Mouse (Mus musculus) intestine, embryonic 15.5 days (tissue): ENCODE measurements around the gene Rfx6. TPM values are rescaled to one million over a fixed set of nuclear protein-coding genes. Genes with fewer than 3 reads are reported as not detected.

Source experiments
- ATAC-seq: fragments of 200-750 bp; cut with Nextera tagmentation; 2 replicates; pipeline ENCODE4 v1.8.0; 2017; ENCODE audit warnings: moderate TSS enrichment, moderate library complexity
- H3K27ac ChIP-seq: fragments of 300-500 bp; sonication (generic); 2 replicates; pipeline ENCODE4 v1.5.1; 2015; ENCODE audit warnings: mild to moderate bottlenecking, inconsistent platforms
- H3K27me3 ChIP-seq: fragments of 300-500 bp; sonication (generic); replicated peaks from 2 replicates; pipeline ENCODE4 v1.6.1; 2015; ENCODE audit warnings: inconsistent platforms
- H3K36me3 ChIP-seq: fragments of 300-500 bp; sonication (generic); 2 replicates; pipeline ENCODE4 v1.6.1; 2015; ENCODE audit warnings: inconsistent platforms
- H3K4me1 ChIP-seq: fragments of 300-500 bp; sonication (generic); replicated peaks from 2 replicates; pipeline ENCODE4 v1.6.1; 2015; ENCODE audit warnings: inconsistent platforms
- H3K4me2 ChIP-seq: fragments of 300-500 bp; sonication (generic); replicated peaks from 2 replicates; pipeline ENCODE4 v1.6.1; 2015; ENCODE audit warnings: mild to moderate bottlenecking, inconsistent platforms
- H3K4me3 ChIP-seq: fragments of 300-500 bp; sonication (generic); replicated peaks from 2 replicates; pipeline ENCODE4 v1.5.1; 2015; ENCODE audit warnings: inconsistent platforms
- H3K9ac ChIP-seq: fragments of 300-500 bp; sonication (generic); 2 replicates; pipeline ENCODE4 v1.6.1; 2015; ENCODE audit warnings: inconsistent platforms
- H3K9me3 ChIP-seq: fragments of 300-500 bp; sonication (generic); 2 replicates; pipeline ENCODE4 v1.6.1; 2016; ENCODE audit warnings: inconsistent platforms
- WGBS: fragments of 180-500 bp; shearing (Covaris S2); methylation state at CpG from one replicate; pipeline ENCODE4 v1.1.7; 2015; 5-methylcytosine and 5-hydroxymethylcytosine counted together
- polyA plus RNA-seq: library from polyadenylated mRNA; unstranded; fragments of >200 nt; fragmentation: Nextera tagmentation; extraction: Ambion mirVana; gene quantifications from 2 replicates; pipeline ENCODE4 v1.2.1, GENCODE M21; 2015

Gene Rfx6
- 2.0 and 2.2 TPM in 2 replicates for polyA plus RNA-seq

- ATAC-seq, result peak; percentile 91
- H3K9ac ChIP-seq, result peak within 1 kb of the TSS; percentile 34
Measured at GRCm38 (mm10) chr10:51677548-51678250, at the start of gene Rfx6. TSS of gene Rfx6 (plus strand) at chr10:51677756.

GRCm38 (mm10) chr10:51631411-51632136, 46.0 kb upstream of the Rfx6 start, which contains the start of gene Gprc6a:
TSS of gene Gprc6a (minus strand) at chr10:51631461.
- H3K27me3 ChIP-seq, result no peaks in the 10 kb centered on the region
- no peak within 1 kb of the TSS for H3K4me2 ChIP-seq
- no peak within 1 kb of the TSS for H3K9ac ChIP-seq
- H3K9me3 ChIP-seq, result no peaks in the 10 kb centered on the region
- H3K4me3 ChIP-seq, result no peak within 1 kb of the TSS
- 33% methylated on average over 8 of the region's 8 CpGs for WGBS
- no peaks in the 10 kb centered on the region for H3K36me3 ChIP-seq
- no peak within 1 kb of the TSS for H3K27ac ChIP-seq
- no peak for ATAC-seq
- no peaks in the 10 kb centered on the region for H3K4me1 ChIP-seq

More at GRCm38 (mm10) chr10:51677548-51678250, at the start of gene Rfx6:
- no peak within 1 kb of the TSS for H3K27ac ChIP-seq
- H3K4me2 ChIP-seq, result peak within 1 kb of the TSS; percentile 89
- H3K36me3 ChIP-seq, result no peaks in the 10 kb centered on the region
- no peaks in the 10 kb centered on the region for H3K4me1 ChIP-seq
- H3K4me3 ChIP-seq, result peak within 1 kb of the TSS; percentile 42
- H3K9me3 ChIP-seq, result no peaks in the 10 kb centered on the region
- H3K27me3 ChIP-seq, result peaks cover 14% of the 10 kb centered on the region
- WGBS, result under 1% methylated on average over 38 of the region's 38 CpGs

DNA sequence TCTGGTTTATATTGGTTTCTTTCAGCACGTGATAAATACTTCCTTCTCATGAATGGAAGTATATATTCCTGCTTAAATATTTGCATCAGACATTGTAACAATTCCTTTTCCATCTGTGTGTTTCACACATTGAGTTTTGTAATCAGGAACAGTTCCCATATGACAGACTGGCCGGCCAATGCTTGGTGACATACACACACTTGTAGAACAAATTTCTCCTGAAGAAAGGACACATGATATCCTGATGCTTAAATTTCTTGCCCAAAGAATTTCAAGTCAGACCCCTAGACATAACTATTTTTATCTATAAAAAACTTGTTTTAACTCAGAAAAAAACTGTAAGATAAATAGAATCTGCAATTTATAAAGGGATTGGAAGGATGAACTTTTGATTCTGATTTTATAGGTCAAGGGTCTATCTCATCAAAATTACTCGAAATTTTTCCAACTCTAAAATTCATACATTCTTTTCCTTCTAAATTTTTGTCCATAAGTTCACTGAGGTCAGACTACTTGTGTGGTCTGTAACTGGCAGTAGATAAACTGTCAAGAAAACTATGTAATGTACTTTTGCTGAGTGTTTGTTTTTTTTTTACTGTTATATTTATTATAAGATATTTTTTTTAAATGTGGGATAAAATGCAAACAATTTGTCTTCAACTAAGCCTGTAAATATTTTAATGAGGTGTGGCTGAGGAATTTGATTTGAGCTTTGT, 27.9 kb upstream of the Rfx6 start:
- no peak for ATAC-seq
- H3K27me3 ChIP-seq, result no peaks in the 10 kb centered on the region
- no peaks in the 10 kb centered on the region for H3K4me1 ChIP-seq
- no peak overlapping the region for H3K4me3 ChIP-seq
- H3K36me3 ChIP-seq, result no peaks in the 10 kb centered on the region
- no peak overlapping the region for H3K4me2 ChIP-seq
- no peak overlapping the region for H3K27ac ChIP-seq
- WGBS, result 65% methylated on average over 3 of the region's 3 CpGs
- no peak overlapping the region for H3K9ac ChIP-seq
- no peaks in the 10 kb centered on the region for H3K9me3 ChIP-seq

GRCm38 (mm10) chr10:51657324-51657723, 20.2 kb upstream of the Rfx6 start:
- no peak for ATAC-seq
- H3K9me3 ChIP-seq, result no peaks in the 10 kb centered on the region
- no peak overlapping the region for H3K4me2 ChIP-seq
- no peak overlapping the region for H3K9ac ChIP-seq
- no peak overlapping the region for H3K4me3 ChIP-seq
- no peaks in the 10 kb centered on the region for H3K27me3 ChIP-seq
- H3K36me3 ChIP-seq, result no peaks in the 10 kb centered on the region
- H3K27ac ChIP-seq, result no peak overlapping the region
- H3K4me1 ChIP-seq, result no peaks in the 10 kb centered on the region
- WGBS, result 79% methylated on average over 1 of the region's 1 CpGs

- Histone ChIP-seq H3K9ac (no peak overlapping the region), H3K36me3 (no peaks in the 10 kb centered on the region)
- ATAC-seq, result no peak
Measured at GRCm38 (mm10) chr10:51669334-51669733, 8.2 kb upstream of the Rfx6 start.

GRCm38 (mm10) chr10:51671583-51671982, 6.0 kb upstream of the Rfx6 start:
- ATAC-seq, result 0 out of 2 replicates have a peak, but pooled peaks have one; percentile 6
- Histone ChIP-seq H3K27ac (no peak overlapping the region), H3K36me3 (no peaks in the 10 kb centered on the region), H3K9me3 (no peaks in the 10 kb centered on the region), H3K4me3 (no peak overlapping the region), H3K4me2 (no peak overlapping the region), H3K9ac (no peak overlapping the region), H3K4me1 (no peaks in the 10 kb centered on the region), H3K27me3 (0 out of 2 replicates have a peak, but pooled peaks cover 4% of the 10 kb centered on the region)
- WGBS, result 83% methylated on average over 4 of the region's 4 CpGs

More at GRCm38 (mm10) chr10:51669334-51669733, 8.2 kb upstream of the Rfx6 start:
- H3K4me3 ChIP-seq, result no peak overlapping the region
- no peaks in the 10 kb centered on the region for H3K4me1 ChIP-seq
- H3K27ac ChIP-seq, result no peak overlapping the region
- H3K27me3 ChIP-seq, result no peaks in the 10 kb centered on the region
- H3K9me3 ChIP-seq, result no peaks in the 10 kb centered on the region
- no peak overlapping the region for H3K4me2 ChIP-seq

- no peak for ATAC-seq
- WGBS, result 59% methylated on average over 1 of the region's 1 CpGs
- Histone ChIP-seq H3K4me1 (no peaks in the 10 kb centered on the region), H3K36me3 (no peaks in the 10 kb centered on the region), H3K4me2 (no peak overlapping the region), H3K9ac (no peak overlapping the region), H3K27ac (no peak overlapping the region), H3K4me3 (no peak overlapping the region), H3K9me3 (no peaks in the 10 kb centered on the region), H3K27me3 (0 out of 2 replicates have a peak, but pooled peaks cover 4% of the 10 kb centered on the region)
Measured at GRCm38 (mm10) chr10:51672082-51672779, 5.3 kb upstream of the Rfx6 start.

GRCm38 (mm10) chr10:51678251-51678639, 689 bp downstream of the Rfx6 start:
- Histone ChIP-seq H3K9me3 (no peaks in the 10 kb centered on the region), H3K27me3 (peaks cover 14% of the 10 kb centered on the region), H3K36me3 (no peaks in the 10 kb centered on the region), H3K4me3 (peak overlapping the region; percentile 42), H3K27ac (no peak overlapping the region), H3K9ac (no peak overlapping the region), H3K4me1 (no peaks in the 10 kb centered on the region), H3K4me2 (peak overlapping the region; percentile 89)
- peak; percentile 42; the same call in 1 of the 2 replicates for ATAC-seq
- 5% methylated on average over 10 of the region's 10 CpGs for WGBS

DNA sequence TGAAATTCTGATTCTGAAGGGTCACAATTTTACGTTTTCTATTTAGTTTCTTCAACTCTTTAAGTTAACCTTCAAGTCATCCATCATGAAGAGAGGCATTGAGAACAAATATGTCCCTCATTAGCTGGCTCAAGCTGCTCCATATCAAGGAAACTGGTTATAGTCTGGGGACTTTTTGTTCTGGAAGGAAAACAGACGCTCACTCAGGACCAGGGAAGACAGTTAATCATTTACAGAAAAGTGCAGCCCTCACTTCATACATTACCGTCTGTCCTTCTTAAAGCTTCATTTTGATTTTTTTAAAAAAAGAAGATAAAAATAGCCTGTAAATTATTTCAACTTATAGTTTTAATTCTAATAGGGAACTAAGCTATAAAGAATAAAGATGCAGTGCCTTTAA, 43.3 kb downstream of the Rfx6 start:
- Histone ChIP-seq H3K9me3 (no peaks in the 10 kb centered on the region), H3K27ac (no peak overlapping the region), H3K27me3 (no peaks in the 10 kb centered on the region), H3K4me1 (no peaks in the 10 kb centered on the region), H3K36me3 (no peaks in the 10 kb centered on the region), H3K9ac (no peak overlapping the region), H3K4me3 (no peak overlapping the region), H3K4me2 (no peak overlapping the region)
- ATAC-seq, result peak; percentile 89
- 9% methylated on average over 3 of the region's 3 CpGs for WGBS

- Histone ChIP-seq H3K27ac (no peak overlapping the region), H3K9me3 (no peaks in the 10 kb centered on the region), H3K9ac (no peak overlapping the region), H3K36me3 (no peaks in the 10 kb centered on the region), H3K4me1 (no peaks in the 10 kb centered on the region), H3K27me3 (no peaks in the 10 kb centered on the region), H3K4me3 (no peak overlapping the region), H3K4me2 (no peak overlapping the region)
- 78% methylated on average over 5 of the region's 5 CpGs for WGBS
- no peak for ATAC-seq
Measured at GRCm38 (mm10) chr10:51761436-51761835, 83.9 kb downstream of the Rfx6 start.

GRCm38 (mm10) chr10:51763241-51763640, 85.7 kb downstream of the Rfx6 start:
- 56% methylated on average over 2 of the region's 2 CpGs for WGBS
- H3K36me3 ChIP-seq, result no peaks in the 10 kb centered on the region
- no peak overlapping the region for H3K4me3 ChIP-seq
- H3K9ac ChIP-seq, result no peak overlapping the region
- H3K4me1 ChIP-seq, result no peaks in the 10 kb centered on the region
- no peaks in the 10 kb centered on the region for H3K27me3 ChIP-seq
- no peaks in the 10 kb centered on the region for H3K9me3 ChIP-seq
- no peak overlapping the region for H3K27ac ChIP-seq
- H3K4me2 ChIP-seq, result no peak overlapping the region
- peak; percentile 92 for ATAC-seq

GRCm38 (mm10) chr10:51768445-51768844, 90.9 kb downstream of the Rfx6 start:
- H3K4me2 ChIP-seq, result no peak overlapping the region
- H3K4me3 ChIP-seq, result no peak overlapping the region
- no peak overlapping the region for H3K27ac ChIP-seq
- H3K9me3 ChIP-seq, result no peaks in the 10 kb centered on the region
- 35% methylated on average over 5 of the region's 5 CpGs for WGBS
- H3K4me1 ChIP-seq, result no peaks in the 10 kb centered on the region
- ATAC-seq, result peak; percentile 87
- H3K27me3 ChIP-seq, result no peaks in the 10 kb centered on the region
- no peaks in the 10 kb centered on the region for H3K36me3 ChIP-seq
- no peak overlapping the region for H3K9ac ChIP-seq
